Mouse (Mus musculus): ENCODE results near the gene Fam160a1. TPM values are rescaled to one million over a fixed set of nuclear protein-coding genes. Genes with fewer than 3 reads are reported as not detected.

Fam160a1 gene
- 2.5 TPM for polyA plus RNA-seq (2015; fragmentation: Illumina TruSeq; extraction: RNeasy Lipid Tissue Mini Kit (QIAGEN cat#74804); ENCODE audit: insufficient read depth, low read depth, low replicate concordance)

DNA sequence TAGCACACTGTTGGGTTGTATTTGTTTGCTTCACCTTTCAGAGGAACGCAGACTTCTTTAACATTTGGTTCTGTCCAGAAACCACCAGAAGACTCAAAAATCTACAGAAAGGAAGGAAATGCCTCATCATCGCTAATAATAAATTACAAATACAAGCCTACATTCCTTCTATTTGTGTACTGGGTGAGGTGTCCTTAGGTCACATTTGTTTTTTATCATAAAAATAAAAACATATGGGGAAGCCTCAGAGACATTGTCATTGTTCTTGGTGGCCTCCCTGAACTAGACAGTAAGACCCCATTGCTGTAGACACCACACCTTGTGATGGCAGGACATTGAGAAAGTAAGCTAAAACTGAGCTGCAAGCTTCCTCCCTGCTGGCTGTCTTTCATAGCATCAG lies at the start of gene Fam160a1:
Fam160a1 (minus strand) TSS at position 101 of the 400 bp plus-strand sequence.

Other genes with a start within 250 kb of the Fam160a1 start
- 3.7 TPM for gene Gatb, start 243.2 kb downstream of the Fam160a1 start, polyA plus RNA-seq (2015; fragmentation: Illumina TruSeq; extraction: RNeasy Lipid Tissue Mini Kit (QIAGEN cat#74804); ENCODE audit: insufficient read depth, low read depth, low replicate concordance)
- 1.3 TPM for gene Glt28d2, start 70.2 kb upstream of the Fam160a1 start, polyA plus RNA-seq (2015; fragmentation: Illumina TruSeq; extraction: RNeasy Lipid Tissue Mini Kit (QIAGEN cat#74804); ENCODE audit: insufficient read depth, low read depth, low replicate concordance)
- 1.2 TPM for gene Gm37240, start 70.2 kb upstream of the Fam160a1 start, polyA plus RNA-seq (2015; fragmentation: Illumina TruSeq; extraction: RNeasy Lipid Tissue Mini Kit (QIAGEN cat#74804); ENCODE audit: insufficient read depth, low read depth, low replicate concordance)
- gene Sh3d19, start 153.8 kb upstream of the Fam160a1 start, polyA plus RNA-seq (2015; fragmentation: Illumina TruSeq; extraction: RNeasy Lipid Tissue Mini Kit (QIAGEN cat#74804); ENCODE audit: insufficient read depth, low read depth, low replicate concordance) = 6.2 TPM
- gene Prss48, start 185.2 kb upstream of the Fam160a1 start, polyA plus RNA-seq (2015; fragmentation: Illumina TruSeq; extraction: RNeasy Lipid Tissue Mini Kit (QIAGEN cat#74804); ENCODE audit: insufficient read depth, low read depth, low replicate concordance) = not detected